Mouse (Mus musculus) right cerebral cortex, postnatal 25 days (tissue): Measurements from ENCODE around the gene Gm21761.
"Not testable (repeated sequence)": the region's sequence is repeated elsewhere in the genome, so short reads cannot be mapped to it uniquely, and the experiment has no call there.

Source experiments
- DNase-seq: peaks from one replicate; pipeline ENCODE4 v3.0.0; 2022

Gm21761 gene

DNA sequence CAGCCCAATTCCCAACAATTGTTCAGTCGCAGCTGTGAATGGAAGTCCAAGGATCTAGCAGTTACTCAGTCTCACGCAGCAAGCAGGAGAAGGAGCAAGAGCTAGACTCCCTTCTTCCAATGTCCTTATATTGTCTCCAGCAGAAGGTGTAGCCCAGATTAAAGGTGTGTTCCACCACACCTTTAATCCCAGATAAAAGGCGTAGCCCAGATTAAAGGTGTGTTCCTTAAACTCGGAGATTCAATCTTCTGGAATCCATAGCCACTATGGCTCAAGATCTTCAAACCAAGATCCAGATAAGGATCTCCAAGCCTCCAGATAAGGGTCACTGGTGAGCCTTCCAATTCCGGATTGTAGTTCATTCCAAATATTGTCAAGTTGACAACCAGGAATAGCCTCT lies at the start of gene Gm21761:
Gm21761 (minus strand) TSS at position 101 of the 400 bp plus-strand sequence.
- DNase-seq, result not testable (repeated sequence)

DNA sequence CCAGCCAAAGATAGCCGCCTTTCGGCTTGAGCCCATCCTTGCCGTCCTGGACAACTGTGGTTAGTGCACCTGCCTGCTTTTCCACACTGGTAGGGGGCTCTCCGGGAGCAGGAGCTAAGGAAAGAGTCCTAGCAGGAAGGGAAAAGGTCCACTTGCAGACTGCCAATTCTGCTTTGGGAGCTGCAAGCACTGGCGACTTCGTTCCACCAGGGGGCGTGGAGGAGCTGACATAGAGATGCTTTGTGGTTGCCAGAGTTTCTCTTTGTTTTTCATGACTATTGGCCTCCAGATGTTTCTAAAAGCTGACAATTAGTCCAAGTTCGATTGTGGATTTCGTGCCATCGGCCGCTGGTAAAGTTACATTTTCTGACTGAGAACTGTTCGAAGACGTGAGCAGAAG lies 40.1 kb upstream of the Gm21761 start:
- DNase-seq, result not testable (repeated sequence)

DNA sequence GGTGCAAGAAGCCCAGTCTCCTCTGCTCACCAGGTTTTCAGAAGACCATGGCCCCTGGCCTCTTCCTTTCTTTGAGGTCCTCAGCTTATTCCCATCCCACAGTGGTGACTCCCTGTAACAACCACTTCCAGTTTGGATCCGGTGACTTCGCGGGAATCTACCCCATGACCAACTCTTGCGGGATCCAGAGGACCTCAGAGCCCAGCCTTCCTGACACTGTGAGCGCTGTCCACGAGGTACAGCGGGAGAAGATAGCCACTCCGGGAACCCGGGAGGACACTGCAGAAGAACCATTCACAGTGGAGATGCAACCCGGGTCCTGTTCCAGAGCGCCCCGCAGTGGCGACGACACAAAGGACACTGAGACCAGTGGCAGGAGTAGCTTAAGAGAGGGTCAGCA lies 39.1 kb upstream of the Gm21761 start:
- not testable (repeated sequence) for DNase-seq

DNA sequence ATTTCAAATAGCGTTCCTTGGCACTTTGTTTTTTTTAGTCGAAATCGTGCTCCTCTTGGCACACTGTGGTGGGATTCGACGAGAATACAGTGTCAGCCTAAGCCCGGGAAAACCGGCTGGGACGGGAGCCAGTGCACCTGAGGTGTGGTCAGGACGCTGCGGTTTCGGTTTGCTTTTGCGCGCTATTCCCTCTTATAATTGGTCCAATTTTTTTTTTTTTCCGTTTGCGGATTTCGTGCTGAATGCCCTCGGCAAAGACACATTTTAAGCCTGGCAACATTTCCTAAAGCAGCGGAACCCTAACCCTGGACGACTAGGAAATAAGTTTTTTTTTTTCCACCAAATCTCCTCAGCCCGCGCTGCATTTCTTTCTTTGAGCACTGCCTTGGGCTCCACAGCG lies 36.9 kb upstream of the Gm21761 start:
- peak; percentile 4 for DNase-seq

DNA sequence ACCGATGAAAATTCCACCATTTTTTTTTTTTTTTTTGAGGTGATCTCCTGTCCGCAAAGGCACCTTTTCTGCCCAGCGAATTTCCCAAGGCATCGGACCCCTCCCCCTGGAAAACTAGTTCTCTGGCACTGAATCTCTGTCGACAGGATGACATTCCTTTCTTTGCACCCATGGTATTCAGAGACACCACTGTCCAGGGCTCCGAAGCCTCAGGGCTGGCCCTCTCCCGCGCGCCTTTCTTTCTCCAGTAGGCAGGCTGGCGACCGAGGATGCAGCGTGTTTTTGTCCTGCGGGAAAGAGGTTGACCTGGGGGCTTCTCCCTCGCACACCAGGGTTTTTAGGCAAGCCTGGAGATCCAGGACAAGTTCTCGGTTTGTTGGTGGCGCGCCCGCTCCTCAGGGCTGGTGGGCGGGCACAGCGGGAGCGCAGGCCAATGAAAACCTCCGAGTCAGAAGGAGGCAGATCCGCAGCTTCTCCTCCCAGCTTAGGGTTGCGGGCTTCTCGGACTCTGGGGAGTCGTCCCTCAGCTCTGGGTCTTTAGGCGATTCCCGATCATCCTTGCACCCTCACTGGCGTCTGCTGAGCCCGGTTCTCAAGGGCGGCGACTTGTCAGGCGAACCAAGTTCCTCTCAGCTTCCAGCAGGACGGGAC lies 36.4 kb upstream of the Gm21761 start:
- DNase-seq, result not testable (repeated sequence)

DNA sequence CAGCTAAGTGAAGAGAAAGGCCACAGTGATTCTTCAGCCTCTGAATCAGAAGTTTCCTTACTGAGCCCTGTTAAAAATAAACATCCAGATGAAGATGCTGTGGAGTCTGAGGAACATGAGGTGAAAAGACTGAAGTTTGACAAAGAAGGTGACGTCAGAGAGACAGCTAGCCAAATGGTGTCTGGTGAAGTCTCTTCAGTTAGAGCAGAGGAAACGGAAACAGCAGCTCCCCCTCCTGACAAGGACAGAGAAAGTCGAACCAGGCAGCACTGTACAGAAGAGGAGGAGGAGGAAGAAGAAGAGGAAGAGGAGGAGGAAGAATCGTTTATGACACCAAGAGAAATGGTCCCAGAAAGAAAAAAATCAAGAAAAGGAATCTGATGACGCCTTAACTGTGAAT lies 33.8 kb upstream of the Gm21761 start:
- DNase-seq, result not testable (repeated sequence)

DNA sequence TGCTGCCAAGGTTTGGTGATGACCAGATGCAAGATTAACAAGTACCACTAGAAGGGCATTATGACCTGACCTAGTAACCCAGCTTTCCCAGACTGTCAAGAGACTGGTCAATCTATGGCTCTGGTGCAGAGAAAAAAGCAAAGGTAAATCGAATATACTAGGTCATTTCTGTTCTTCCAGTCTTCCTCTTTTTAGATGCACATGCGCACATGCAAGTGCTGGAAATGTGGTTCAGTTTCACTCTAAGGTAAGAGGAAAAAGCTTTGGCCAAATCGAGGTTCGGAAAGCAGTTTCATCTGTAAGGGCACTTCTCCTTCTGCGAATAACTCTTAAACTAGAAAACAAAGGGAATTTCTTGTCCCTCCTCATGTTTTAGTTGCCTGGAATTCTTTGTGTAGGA lies 26.5 kb upstream of the Gm21761 start:
- not testable (repeated sequence) for DNase-seq

DNA sequence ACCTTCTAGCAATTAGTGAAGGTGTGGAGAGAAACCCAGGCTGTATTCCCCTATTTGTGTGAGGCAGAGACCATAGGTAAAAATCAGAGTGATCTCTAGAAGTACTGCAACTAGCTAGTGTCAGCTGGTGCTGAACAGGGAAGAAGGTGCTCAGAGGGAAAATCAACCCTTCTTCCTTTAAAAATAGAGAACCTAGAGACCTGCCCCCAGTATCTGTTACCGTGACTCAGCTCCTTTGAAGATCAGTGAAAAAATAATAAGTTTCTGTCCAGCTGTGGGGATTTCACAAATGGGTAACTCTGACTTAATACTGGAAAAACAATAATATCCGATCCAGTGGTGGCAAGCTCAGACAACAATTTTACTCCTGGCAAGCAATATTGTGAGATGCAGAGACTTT lies 26.0 kb upstream of the Gm21761 start:
- DNase-seq, result not testable (repeated sequence)

DNA sequence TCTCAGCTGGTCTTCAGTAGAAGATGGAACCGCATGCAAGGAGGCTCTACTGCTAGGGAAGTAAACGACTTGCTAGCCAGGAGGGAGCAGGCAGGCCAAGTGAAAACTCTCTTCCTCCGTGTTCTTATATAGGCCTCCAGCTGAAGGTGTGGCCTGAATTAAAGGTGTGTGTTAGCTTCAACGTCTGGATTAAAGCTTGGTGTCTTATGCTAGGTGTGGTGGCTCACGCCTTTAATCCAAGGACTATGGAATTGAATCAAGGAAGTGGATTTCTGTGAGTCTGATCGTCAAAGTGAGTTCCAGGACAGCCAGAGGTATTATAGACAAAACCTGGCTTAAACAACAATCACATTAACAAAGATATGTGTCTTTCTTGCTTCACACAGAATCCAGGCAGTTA lies 21.6 kb upstream of the Gm21761 start, which contains the start of gene B020031M17Rik:
B020031M17Rik (minus strand) TSS at position 101 of the 400 bp plus-strand sequence.
- not testable (repeated sequence) for DNase-seq

DNA sequence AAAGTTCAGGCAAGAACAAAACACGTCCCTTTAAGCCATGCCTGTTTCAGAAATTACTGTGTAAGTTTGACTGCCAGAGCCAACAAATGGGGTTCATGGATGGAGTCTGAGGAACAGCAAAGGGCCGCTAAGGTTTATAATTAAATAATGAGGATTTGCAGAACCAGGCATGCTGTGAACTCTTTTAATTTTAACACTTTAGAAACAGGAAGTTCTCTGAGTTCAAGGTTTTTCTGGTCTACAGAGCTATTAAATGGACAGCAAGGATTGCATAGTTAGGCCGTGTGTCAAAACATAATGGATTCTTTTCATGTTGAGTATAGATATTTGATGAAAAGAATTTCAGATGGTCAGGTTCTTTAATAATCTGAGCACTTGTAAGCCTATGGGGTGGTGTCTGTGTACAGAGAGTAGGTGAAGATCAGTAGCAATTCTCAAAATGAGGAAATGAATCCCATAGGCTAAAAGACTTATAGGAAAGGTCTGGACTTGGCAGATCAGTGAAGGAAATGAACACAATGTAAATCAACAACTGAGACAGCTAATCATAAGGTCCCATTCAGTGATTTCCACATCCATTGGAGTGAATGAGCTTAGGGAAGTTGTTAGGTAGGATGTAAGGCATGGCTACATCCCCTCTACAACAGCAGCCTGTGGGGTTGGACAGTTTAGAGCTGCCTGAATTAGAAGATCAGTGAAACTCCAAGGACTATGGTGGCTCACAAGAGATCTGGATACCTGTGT lies 4.3 kb downstream of the Gm21761 start:
- not testable (repeated sequence) for DNase-seq

DNA sequence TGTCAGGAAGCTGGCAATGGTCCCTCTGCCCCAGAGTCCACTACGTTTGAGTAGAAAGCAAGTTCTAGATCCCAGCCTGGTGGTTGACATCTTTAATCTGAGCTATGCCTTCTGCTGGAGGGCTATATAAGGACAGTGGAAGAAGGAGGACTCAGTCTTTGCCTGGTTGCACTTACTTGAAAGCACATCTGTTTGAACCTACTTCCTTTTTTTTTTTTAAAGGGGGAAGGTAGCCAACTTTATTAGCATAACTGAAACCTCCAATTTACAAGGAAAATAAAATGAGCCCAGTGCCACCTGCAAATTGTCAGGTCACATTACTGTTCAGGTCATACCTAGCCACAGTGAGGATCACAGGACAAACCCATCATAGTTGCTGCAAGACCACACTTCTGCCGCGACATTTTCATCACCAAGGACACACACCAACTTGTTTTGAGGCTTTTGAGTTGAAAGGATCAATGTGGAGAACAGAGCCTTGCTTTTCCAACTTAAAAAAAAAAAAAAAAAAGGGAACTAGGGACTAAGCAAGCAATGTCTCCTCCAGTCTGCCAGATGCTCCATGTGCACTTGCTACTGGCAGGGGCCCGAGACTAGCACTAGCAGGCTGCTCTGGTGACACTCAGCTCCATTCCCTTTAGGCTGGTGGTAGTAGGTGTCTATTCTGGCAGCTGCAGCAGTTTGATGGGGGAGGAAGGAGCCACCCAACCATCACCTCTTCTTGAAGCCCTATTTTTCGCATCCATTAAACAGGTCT lies 11.9 kb downstream of the Gm21761 start:
- DNase-seq, result not testable (repeated sequence)

DNA sequence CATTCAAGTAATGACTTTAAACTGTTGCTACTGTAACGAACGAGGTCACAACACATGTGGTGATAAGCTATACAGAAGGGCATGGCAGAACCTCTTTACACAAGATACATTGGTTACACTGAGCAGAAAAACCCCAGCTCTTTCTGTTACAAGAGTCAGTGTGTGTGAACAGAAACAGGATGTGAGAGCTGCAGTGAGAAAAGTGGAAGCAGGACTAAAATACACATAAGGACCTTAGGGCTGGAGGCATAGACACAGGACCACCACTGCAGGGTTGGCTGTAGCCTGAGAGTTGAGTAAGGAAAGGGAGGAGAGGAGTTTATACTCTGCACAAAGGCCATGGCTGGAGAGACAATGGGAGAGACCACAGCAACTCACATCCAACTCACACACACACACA lies 12.6 kb downstream of the Gm21761 start:
- DNase-seq, result not testable (repeated sequence)

DNA sequence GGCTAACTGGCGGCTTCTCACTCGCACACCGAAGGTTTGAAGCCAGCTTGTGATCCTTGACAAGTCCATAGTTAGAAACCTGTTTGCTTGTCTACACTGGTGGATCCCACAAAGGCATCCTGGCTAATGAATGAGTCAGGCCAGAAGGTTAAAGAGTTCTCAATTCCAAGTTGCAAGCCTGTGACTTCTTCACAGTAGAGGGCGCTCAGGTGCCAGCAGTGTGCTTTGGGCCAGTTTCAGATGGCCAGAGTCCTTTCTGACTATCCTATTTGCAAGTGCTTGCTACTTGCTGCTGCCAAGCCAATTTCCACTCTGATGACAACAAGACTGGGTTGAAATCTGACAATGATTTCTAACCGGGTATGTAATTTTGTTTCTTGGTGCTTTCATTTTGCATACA lies 30.5 kb downstream of the Gm21761 start:
- not testable (repeated sequence) for DNase-seq

DNA sequence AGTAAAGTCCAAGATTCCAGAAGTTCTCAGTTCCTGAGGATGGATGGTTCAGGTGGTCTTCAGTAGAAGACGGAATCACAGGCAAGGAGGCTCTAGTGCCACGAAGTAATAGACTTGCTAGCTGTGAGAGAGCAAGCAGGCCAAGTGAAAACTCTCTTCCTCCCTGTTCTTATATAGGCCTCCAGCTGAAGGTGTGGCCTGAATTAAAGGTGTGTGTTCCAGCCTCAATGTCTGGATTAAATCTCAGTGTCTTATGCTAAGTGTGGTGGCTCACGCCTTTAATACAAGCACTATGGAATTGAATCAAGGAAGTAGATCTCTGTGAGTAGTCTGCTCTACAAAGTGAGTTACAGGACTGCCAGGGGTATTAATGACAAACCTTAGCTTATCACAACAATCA lies 34.4 kb downstream of the Gm21761 start, which contains the start of gene Tcstv1:
Tcstv1 (minus strand) TSS at position 101 of the 400 bp plus-strand sequence.
- not testable (repeated sequence) for DNase-seq

DNA sequence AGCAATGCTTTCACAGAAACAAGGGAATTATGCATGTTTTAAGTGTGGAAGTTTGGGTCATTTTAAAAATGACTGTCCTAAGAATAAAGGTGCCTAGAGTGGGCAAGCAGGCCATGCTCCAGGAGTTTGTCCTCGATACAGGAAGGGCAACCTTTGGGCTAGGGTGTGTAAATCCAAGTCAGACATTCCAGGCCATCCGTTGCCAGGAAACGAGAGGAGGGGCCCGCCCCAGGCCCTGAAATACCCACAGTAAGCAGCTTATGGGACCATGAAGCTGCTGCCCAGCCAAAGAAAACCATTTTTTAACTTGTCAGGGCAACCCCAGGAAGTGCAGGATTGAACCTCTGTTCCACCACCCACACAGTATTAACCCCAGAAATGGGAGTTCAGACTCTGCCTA lies 42.2 kb downstream of the Gm21761 start:
- not testable (repeated sequence) for DNase-seq

DNA sequence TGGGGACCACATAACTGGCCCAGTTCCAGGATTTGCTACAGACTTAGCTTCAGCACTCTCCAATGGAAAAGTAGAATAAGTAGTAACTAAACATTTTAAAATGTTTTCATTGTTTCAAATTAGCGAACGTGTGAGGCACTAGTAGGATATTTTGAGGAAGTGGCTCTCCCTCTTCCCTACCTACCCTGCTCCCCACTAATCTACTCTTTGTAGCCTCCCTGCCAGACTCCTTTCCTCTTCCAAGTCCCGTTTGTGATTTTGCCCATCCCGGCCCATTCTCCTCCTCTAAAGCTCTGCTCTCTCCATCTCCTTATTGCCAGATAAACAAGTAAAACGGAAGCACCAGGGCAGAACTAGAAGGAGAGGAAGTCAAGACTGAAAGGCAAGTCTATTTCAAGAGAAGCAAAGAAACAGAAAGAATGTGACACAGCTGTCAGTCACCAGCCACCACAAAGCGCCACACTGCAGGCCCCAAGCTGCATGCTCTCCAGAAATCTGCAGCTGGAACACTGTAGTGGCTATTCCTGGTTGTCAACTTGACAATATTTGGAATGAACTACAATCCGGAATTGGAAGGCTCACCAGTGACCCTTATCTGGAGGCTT lies 64.6 kb downstream of the Gm21761 start:
- DNase-seq, result not testable (repeated sequence)

DNA sequence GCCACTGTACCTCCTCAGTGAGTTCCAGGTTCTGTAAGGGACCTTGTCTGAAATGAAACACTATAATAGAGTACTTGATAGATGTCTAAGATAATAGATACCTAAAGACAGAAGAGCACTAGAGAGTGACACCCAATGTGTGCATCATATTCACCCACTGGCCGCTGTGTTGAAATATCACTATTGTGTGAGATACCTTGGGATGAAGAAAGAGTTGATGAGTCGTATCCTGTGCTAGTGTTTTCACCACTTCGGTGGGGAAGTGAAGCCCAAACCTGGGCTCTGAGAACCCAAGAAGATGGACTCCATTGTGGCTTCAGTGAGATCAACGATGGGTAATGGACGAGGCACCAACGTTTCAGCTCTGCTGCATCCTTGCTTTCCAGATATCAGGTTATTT lies 66.7 kb downstream of the Gm21761 start:
- DNase-seq, result not testable (repeated sequence)
